Mouse (Mus musculus) hindbrain, embryonic 13.5 days (tissue): Measurements from ENCODE around the gene Ogfrl1. TPM values are rescaled to one million over a fixed set of nuclear protein-coding genes. Genes with fewer than 3 reads are reported as not detected.
"Not testable (repeated sequence)": the region's sequence is repeated elsewhere in the genome, so short reads cannot be mapped to it uniquely, and the experiment has no call there.

ENCODE experiments used
- ATAC-seq: fragments of 200-750 bp; cut with Nextera tagmentation; 2 replicates; pipeline ENCODE4 v1.8.0; 2017; ENCODE audit warnings: moderate TSS enrichment; ENCODE audit not compliant: low FRiP score
- H3K27ac ChIP-seq: fragments of 300-500 bp; sonication (generic); 2 replicates; pipeline ENCODE4 v1.5.1; 2015; ENCODE audit warnings: inconsistent platforms, mild to moderate bottlenecking, moderate library complexity
- H3K27me3 ChIP-seq: fragments of 300-500 bp; sonication (generic); 2 replicates; pipeline ENCODE4 v1.6.1; 2015; ENCODE audit warnings: mild to moderate bottlenecking, inconsistent platforms
- H3K36me3 ChIP-seq: fragments of 300-500 bp; sonication (generic); 2 replicates; pipeline ENCODE4 v1.6.1; 2015; ENCODE audit warnings: mild to moderate bottlenecking, inconsistent platforms
- H3K4me1 ChIP-seq: fragments of 300-500 bp; sonication (generic); replicated peaks from 2 replicates; pipeline ENCODE4 v1.6.1; 2015; ENCODE audit warnings: inconsistent platforms
- H3K4me2 ChIP-seq: fragments of 300-500 bp; sonication (generic); 2 replicates; pipeline ENCODE4 v1.6.1; 2015; ENCODE audit warnings: inconsistent platforms, mild to moderate bottlenecking, moderate library complexity
- H3K4me3 ChIP-seq: fragments of 300-500 bp; sonication (generic); 2 replicates; pipeline ENCODE4 v1.5.1; 2015; ENCODE audit warnings: mild to moderate bottlenecking, inconsistent platforms
- H3K9ac ChIP-seq: fragments of 300-500 bp; sonication (generic); 2 replicates; pipeline ENCODE4 v1.6.1; 2015; ENCODE audit warnings: mild to moderate bottlenecking, inconsistent platforms
- H3K9me3 ChIP-seq: fragments of 300-500 bp; sonication (generic); 2 replicates; pipeline ENCODE4 v1.6.1; 2016; ENCODE audit warnings: inconsistent platforms
- WGBS: fragments of 180-500 bp; shearing (Covaris S2); methylation state at CpG from one replicate; pipeline ENCODE4 v1.1.7; 2015; 5-methylcytosine and 5-hydroxymethylcytosine counted together
- polyA plus RNA-seq: library from polyadenylated mRNA; unstranded; fragments of >200 nt; fragmentation: Nextera tagmentation; extraction: Ambion mirVana; gene quantifications from 2 replicates; pipeline ENCODE4 v1.2.1, GENCODE M21; 2015

The Ogfrl1 gene
- polyA plus RNA-seq: 11.4 and 13.9 TPM in 2 replicates

DNA sequence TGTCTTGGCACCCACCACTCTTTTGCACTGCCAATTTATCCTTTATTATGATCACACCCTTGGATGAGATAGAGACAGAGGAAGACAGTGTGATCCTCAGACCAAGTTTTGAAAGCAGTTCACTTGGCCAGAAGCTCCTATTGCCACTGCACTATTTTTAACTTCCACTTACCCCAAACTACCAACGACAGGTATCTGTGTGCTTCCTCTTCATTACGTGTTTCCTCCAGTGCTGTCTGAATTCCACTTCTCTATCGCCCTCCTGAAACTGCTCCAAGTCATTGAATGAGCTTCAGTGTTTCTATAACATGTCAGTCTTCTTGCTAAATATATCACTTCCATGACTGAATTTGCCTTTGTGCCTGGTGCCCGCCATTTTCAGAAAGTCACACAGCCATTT lies at the start of gene Ogfrl1:
Gene Ogfrl1 (minus strand): TSS at position 150 of the 400 bp plus-strand sequence.
- H3K27me3 ChIP-seq: no peaks in the 10 kb centered on the region
- WGBS: 88% methylated on average over 4 of the region's 4 CpGs
- no peaks in the 10 kb centered on the region for H3K4me1 ChIP-seq
- no peaks in the 10 kb centered on the region for H3K9me3 ChIP-seq
- H3K36me3 ChIP-seq: no peaks in the 10 kb centered on the region
- H3K4me2 ChIP-seq: no peak within 1 kb of the TSS
- no peak for ATAC-seq
- no peak within 1 kb of the TSS for H3K4me3 ChIP-seq
- no peak within 1 kb of the TSS for H3K9ac ChIP-seq
- no peak within 1 kb of the TSS for H3K27ac ChIP-seq

DNA sequence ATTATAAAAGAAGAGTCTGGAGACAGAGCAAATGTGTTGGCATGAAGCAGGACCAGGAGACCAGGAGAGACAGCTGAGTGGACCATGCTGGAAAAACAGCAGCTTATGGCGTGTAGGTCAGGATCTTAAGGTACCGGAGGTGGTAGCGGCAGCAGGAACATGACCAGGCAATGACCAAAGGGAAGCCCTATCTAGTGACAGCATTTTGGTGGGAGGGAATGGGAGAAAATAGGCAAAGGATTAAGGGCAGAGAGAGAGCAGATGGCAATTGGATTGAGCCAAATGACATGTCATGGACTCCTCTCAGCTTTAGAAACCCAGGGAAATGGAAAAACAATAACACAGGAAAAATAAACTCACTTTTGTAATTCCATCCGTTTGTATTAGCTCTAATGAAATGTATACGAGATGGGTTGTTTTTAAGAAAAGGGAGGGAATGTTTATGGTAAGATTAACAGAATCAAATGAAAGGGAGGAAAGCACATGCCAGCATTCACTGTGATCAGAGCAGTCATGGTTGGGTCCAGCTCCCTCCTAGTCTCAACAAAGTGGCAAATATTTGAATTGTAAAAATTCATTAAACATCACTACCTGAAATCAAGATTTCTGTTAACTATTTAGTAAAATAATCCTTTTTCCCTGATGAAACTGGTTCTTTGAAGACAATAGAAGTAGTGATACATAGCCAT lies 48.3 kb upstream of the Ogfrl1 start:
- Histone ChIP-seq H3K4me3 (no peak overlapping the region), H3K9ac (no peak overlapping the region), H3K27me3 (no peaks in the 10 kb centered on the region), H3K9me3 (no peaks in the 10 kb centered on the region), H3K4me2 (no peak overlapping the region), H3K36me3 (no peaks in the 10 kb centered on the region), H3K4me1 (0 out of 2 replicates have a peak, but pooled peaks cover 4% of the 10 kb centered on the region), H3K27ac (no peak overlapping the region)
- ATAC-seq: no peak
- WGBS: 88% methylated on average over 5 of the region's 5 CpGs

DNA sequence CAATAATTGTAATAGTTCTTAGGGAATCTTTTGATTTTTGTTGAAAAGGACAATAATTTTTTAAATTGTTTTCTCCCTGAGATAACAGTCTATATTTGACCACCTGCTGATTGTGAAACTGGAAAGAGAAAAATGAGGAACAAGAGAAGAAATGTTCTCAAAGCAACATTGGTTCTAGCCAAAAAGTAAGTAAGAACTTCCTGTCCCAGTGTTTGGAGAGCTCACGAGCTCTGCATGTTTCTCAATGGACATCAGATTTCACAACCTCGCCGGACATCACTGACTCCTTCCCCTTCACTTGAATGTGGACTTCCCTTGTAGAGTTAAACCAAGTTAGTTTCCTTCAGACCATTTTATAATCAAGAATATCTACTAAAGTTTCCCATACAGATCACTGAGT lies 36.0 kb upstream of the Ogfrl1 start:
- 91% methylated on average over 3 of the region's 3 CpGs for WGBS
- no peaks in the 10 kb centered on the region for H3K9me3 ChIP-seq
- no peaks in the 10 kb centered on the region for H3K4me1 ChIP-seq
- H3K27me3 ChIP-seq: no peaks in the 10 kb centered on the region
- no peaks in the 10 kb centered on the region for H3K36me3 ChIP-seq
- no peak for ATAC-seq
- H3K4me2 ChIP-seq: no peak overlapping the region
- no peak overlapping the region for H3K4me3 ChIP-seq
- H3K27ac ChIP-seq: no peak overlapping the region
- H3K9ac ChIP-seq: no peak overlapping the region

DNA sequence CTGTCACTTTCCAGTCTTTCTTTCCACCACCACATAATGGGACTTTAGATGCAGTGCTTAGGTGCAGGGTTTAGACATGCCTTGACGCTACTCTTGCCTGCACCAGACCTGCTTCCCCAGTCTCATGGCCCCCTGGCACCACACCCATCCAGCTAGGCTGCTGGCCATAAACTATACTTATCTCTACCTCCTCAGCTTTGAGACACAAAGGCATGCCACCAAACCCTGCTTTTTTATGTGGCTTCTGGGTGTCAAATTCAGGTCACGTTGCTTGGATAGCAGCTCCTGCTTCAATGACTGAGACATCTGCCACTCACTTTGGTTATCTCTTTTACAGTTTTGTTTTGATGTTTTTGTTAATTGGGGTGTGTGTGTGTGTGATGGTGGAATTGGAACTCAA lies 28.9 kb upstream of the Ogfrl1 start:
- Histone ChIP-seq H3K4me1 (no peaks in the 10 kb centered on the region), H3K36me3 (no peaks in the 10 kb centered on the region), H3K9me3 (0 out of 2 replicates have a peak, but pooled peaks cover 9% of the 10 kb centered on the region), H3K4me3 (no peak overlapping the region), H3K4me2 (no peak overlapping the region), H3K27me3 (no peaks in the 10 kb centered on the region), H3K9ac (no peak overlapping the region), H3K27ac (no peak overlapping the region)
- 95% methylated on average over 2 of the region's 2 CpGs for WGBS
- no peak for ATAC-seq

DNA sequence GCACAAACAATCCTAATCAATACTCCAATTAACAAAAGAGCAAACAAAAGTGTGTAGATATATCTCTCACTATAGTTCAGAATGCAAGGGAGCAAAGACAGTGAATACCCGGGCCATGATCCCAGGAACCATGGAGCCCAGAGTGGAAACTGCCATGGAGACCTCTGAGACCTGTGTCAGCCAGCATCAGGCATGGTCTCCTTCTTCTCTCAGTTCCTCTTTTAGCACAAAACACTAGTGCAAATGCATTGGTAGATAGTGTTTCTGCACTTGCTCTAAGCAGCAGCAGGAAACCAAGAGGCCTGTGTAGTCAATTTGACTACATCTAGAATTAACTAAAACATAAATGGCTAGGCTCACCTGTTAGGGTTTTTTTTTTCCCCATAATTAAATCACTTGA lies 21.4 kb upstream of the Ogfrl1 start:
- Histone ChIP-seq H3K4me1 (no peaks in the 10 kb centered on the region), H3K4me3 (no peak overlapping the region), H3K9ac (no peak overlapping the region), H3K9me3 (no peaks in the 10 kb centered on the region), H3K27me3 (no peaks in the 10 kb centered on the region), H3K36me3 (no peaks in the 10 kb centered on the region), H3K27ac (no peak overlapping the region), H3K4me2 (no peak overlapping the region)
- 100% methylated on average over 1 of the region's 1 CpGs for WGBS
- no peak for ATAC-seq

DNA sequence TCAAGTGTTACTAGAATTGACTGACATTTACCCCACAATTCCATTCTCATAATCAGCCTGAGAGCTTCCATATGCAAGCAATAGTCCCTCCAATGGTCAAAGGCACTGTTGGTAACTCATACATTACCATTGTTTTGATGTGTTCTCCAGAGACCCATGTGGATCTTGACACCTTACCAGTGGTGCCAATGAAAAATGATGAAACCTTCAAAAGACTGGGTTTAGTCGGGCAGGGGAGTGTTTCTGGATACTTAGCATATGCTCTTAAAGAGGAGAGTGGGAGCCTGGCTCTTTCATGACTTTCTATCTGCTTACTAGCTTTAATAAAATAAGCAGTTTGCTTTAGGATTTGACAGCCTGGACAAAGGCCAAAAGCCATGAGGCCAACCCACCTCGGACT lies 20.5 kb upstream of the Ogfrl1 start:
- Histone ChIP-seq H3K9me3 (no peaks in the 10 kb centered on the region), H3K36me3 (no peaks in the 10 kb centered on the region), H3K4me2 (no peak overlapping the region), H3K27me3 (no peaks in the 10 kb centered on the region), H3K4me1 (no peaks in the 10 kb centered on the region), H3K4me3 (no peak overlapping the region), H3K27ac (no peak overlapping the region), H3K9ac (no peak overlapping the region)
- WGBS: 84% methylated on average over 2 of the region's 2 CpGs
- ATAC-seq: no peak

DNA sequence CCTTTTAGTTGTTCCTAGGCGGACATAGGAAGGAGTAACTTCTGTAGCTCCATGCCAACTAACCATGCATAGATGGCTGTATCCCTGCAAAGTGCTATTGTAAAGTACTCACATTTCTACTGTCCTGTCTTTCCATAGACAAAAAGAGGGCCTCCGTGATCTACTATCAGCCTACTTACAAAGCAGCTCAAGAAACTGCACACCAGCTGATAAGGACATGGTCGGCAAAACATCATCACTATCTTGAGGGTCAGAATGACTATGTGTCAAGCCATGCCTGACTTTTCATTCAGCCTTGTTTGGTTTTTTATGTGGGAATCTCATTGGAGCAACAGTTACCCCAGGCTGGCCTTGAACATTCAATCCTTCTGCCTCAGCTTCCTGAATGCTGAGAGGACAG lies 20.0 kb upstream of the Ogfrl1 start:
- Histone ChIP-seq H3K4me1 (no peaks in the 10 kb centered on the region), H3K4me2 (no peak overlapping the region), H3K27me3 (no peaks in the 10 kb centered on the region), H3K36me3 (no peaks in the 10 kb centered on the region), H3K27ac (no peak overlapping the region), H3K9me3 (no peaks in the 10 kb centered on the region), H3K4me3 (no peak overlapping the region), H3K9ac (no peak overlapping the region)
- no peak for ATAC-seq
- WGBS: 88% methylated on average over 3 of the region's 3 CpGs

DNA sequence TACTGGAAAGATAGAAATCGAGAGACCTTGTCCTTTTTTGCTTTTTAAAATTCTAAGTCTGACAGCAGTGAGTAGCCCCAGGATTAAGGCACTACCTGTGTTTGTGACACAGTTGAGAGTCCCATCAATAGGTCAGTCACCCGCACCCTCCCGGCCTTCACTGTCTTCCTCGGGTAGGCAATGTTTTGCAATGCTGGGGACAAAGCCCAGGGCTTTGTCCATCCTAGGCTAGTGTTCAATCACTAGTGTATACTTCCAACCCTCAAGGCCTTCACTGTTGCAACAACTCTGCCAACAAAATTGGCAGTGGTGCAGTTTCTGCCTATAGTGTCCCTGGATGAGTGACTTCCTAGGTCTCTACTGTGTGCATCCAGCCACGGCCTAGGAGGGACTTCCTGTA lies 14.0 kb upstream of the Ogfrl1 start:
- Histone ChIP-seq H3K27ac (no peak overlapping the region), H3K4me2 (no peak overlapping the region), H3K9ac (no peak overlapping the region), H3K9me3 (no peaks in the 10 kb centered on the region), H3K36me3 (no peaks in the 10 kb centered on the region), H3K27me3 (no peaks in the 10 kb centered on the region), H3K4me1 (no peaks in the 10 kb centered on the region), H3K4me3 (no peak overlapping the region)
- no peak for ATAC-seq
- 85% methylated on average over 5 of the region's 5 CpGs for WGBS

DNA sequence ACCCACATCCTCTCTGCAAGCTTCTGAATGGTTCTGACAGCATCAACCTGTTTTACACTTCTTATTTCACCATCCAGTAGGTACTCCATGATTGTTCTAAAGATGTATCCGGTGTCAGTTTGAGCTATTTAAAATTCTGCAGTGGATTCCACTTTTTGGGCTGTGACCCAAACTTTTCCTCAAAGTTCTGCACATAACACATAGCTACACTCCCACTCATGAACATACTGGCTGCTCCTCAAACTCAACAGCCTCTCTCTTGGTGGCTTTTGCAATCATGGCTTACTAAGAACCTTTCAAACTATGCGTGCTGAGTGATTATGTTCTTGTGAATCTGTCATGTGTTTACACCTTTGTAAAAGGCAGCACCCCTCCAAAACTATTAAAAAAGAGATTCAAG lies 12.4 kb upstream of the Ogfrl1 start:
- Histone ChIP-seq H3K36me3 (no peaks in the 10 kb centered on the region), H3K9me3 (no peaks in the 10 kb centered on the region), H3K4me2 (no peak overlapping the region), H3K4me3 (no peak overlapping the region), H3K27me3 (no peaks in the 10 kb centered on the region), H3K9ac (no peak overlapping the region), H3K4me1 (no peaks in the 10 kb centered on the region), H3K27ac (no peak overlapping the region)
- no peak for ATAC-seq
- 90% methylated on average over 2 of the region's 2 CpGs for WGBS

DNA sequence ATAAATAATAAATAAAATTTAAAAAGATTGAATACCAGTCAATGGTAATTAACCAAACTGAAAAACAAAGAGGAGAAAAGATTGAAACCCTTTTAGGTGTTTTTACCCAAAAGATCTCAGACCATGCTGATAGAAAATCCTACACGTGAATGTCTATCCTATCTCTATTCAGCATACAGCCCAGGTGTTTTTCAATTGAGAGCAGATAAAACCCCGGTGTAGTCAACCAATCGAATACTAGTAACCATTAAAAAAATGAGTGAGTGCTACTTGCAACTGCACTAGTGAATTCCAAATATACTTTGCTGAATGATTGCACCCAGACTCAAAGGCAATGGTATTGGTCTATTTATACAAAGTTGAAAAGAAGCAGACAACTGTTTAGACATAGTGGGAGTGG lies 4.8 kb upstream of the Ogfrl1 start:
- no peak for ATAC-seq

DNA sequence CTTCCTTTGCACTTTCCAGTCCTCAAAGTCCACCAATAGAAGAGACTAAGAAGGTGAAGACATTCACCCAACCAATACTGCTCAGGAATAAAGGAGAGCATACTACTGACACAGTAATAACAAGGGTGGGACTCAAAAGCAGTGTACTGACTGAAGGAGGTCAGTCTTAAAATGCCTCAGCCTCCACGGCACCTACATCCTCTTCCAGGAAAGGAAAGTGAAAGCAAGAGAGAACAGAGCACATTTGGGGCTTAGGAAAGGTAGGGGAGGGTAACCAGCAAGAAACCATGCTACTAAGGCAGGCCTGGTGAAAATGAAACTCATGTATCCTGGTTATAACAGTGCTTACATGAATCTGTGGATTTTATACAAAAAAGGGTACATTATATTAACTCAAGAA lies 2.0 kb upstream of the Ogfrl1 start:
- no peaks in the 10 kb centered on the region for H3K36me3 ChIP-seq
- H3K9ac ChIP-seq: no peak overlapping the region
- H3K4me2 ChIP-seq: no peak overlapping the region
- no peak overlapping the region for H3K27ac ChIP-seq
- H3K4me3 ChIP-seq: no peak overlapping the region
- no peak for ATAC-seq
- no peaks in the 10 kb centered on the region for H3K27me3 ChIP-seq
- H3K4me1 ChIP-seq: no peaks in the 10 kb centered on the region
- 73% methylated on average over 1 of the region's 1 CpGs for WGBS
- H3K9me3 ChIP-seq: no peaks in the 10 kb centered on the region

More for the DNA sequence above, 4.8 kb upstream of the Ogfrl1 start:
- no peaks in the 10 kb centered on the region for H3K4me1 ChIP-seq
- H3K27ac ChIP-seq: no peak overlapping the region
- no peaks in the 10 kb centered on the region for H3K27me3 ChIP-seq
- H3K4me2 ChIP-seq: no peak overlapping the region
- H3K4me3 ChIP-seq: no peak overlapping the region
- WGBS: 95% methylated on average over 3 of the region's 3 CpGs
- no peaks in the 10 kb centered on the region for H3K36me3 ChIP-seq
- no peak overlapping the region for H3K9ac ChIP-seq
- H3K9me3 ChIP-seq: no peaks in the 10 kb centered on the region

DNA sequence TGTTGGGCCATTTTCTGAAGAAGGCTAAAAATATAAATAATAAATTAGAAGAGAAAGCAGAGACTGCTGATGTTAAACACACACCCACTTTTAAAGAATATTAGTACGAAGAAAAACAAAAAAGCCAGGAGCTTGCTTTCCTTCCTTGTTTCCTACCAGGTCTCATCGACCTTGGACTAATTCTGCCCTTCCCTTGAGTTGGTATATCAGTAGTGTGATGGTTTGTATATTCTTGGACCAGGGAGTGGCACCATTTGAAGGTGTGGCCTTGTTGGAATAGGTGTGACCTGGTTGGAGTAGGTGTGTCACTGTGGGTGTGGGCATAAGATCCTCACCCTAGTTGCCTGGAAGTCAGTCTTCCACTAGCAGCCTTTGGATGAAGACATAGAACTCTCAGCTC lies 3.2 kb downstream of the Ogfrl1 start:
- not testable (repeated sequence) for H3K4me1 ChIP-seq, H3K4me3 ChIP-seq, H3K9me3 ChIP-seq, H3K9ac ChIP-seq, H3K36me3 ChIP-seq, H3K27ac ChIP-seq, ATAC-seq, H3K27me3 ChIP-seq, H3K4me2 ChIP-seq
- 74% methylated on average over 2 of the region's 2 CpGs for WGBS

DNA sequence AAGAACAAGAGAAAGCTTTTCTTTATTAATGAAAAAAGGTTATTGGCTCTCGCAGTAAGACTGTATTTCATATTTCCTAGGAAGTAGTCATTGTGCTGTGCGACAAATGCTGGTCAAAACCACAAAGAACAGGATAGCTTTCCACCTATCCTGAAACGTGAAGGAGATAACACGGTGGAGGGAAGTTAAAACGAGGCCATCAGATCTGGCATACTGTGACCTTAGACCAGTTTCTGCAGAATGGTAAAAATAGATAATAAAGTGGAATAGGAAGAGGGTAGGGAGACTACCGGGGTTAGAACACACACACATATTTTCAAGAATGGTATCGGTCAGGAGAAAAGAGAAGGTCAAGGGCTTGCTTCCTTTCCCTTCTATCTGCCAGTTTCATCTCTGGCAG lies 5.8 kb downstream of the Ogfrl1 start:
- Histone ChIP-seq H3K9me3 (no peaks in the 10 kb centered on the region), H3K4me3 (no peak overlapping the region), H3K9ac (no peak overlapping the region), H3K27me3 (no peaks in the 10 kb centered on the region), H3K36me3 (no peaks in the 10 kb centered on the region), H3K4me2 (no peak overlapping the region), H3K27ac (no peak overlapping the region), H3K4me1 (no peaks in the 10 kb centered on the region)
- 92% methylated on average over 7 of the region's 7 CpGs for WGBS
- ATAC-seq: no peak
